In the genomic region with DNA sequence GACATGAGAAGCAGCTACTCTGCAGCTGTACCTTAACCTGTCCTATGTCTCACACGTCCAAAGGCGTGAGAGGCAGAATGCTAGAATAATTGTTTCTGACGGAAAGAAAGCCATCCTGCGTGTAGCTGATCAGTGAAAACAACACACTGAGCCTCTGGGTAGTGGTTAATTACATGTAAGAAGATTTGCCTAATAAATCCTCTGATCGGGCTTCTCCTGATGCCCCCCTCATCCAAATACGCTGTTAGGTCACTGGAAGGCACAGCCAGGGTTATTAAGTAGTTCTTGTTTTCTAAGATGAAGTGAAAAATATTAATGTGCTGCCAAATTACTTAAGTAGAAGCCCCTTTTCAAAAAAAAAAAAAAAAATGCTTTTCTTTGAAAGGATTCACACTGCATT, we compare ENCODE assay signal across 14 mouse cellular contexts.
"Had no signal": no experiment of that assay in that cellular context is flagged by ENCODE, and none has a peak within 500 bp of the region (broad histone marks: within the 10 kb centered on the region; RNA-seq: fewer than 3 reads in every experiment).

No protein-coding gene starts in this region.

- H3K9ac ChIP-seq: liver, embryonic 12.5 days; liver, embryonic 14.5 days; lung, embryonic 14.5 days; midbrain, embryonic 12.5 days; midbrain, embryonic 15.5 days; neural tube, embryonic 13.5 days; neural tube, embryonic 15.5 days had no signal

- H3K9me3 ChIP-seq: liver, embryonic 12.5 days; midbrain, embryonic 12.5 days; midbrain, embryonic 15.5 days; neural tube, embryonic 13.5 days; neural tube, embryonic 15.5 days had no signal

- ATAC-seq: liver, embryonic 12.5 days had no signal

- H3K4me3 ChIP-seq: liver, embryonic 12.5 days; midbrain, embryonic 10.5 days; midbrain, embryonic 12.5 days; neural tube, embryonic 13.5 days; neural tube, embryonic 15.5 days had no signal

- H3K4me2 ChIP-seq: liver, embryonic 12.5 days; lung, embryonic 14.5 days had no signal

- H3K27me3 ChIP-seq: midbrain, embryonic 12.5 days; midbrain, embryonic 15.5 days; neural tube, embryonic 13.5 days; neural tube, embryonic 15.5 days had no signal

- H3K27ac ChIP-seq: liver, embryonic 12.5 days; liver, embryonic 14.5 days; midbrain, embryonic 10.5 days; midbrain, embryonic 12.5 days; midbrain, embryonic 15.5 days; neural tube, embryonic 13.5 days; neural tube, embryonic 15.5 days had no signal

- H3K4me1 ChIP-seq: liver, embryonic 12.5 days; midbrain, embryonic 12.5 days; neural tube, embryonic 13.5 days; neural tube, embryonic 15.5 days had no signal

- H3K36me3 ChIP-seq: liver, embryonic 12.5 days; midbrain, embryonic 10.5 days; midbrain, embryonic 12.5 days; midbrain, embryonic 15.5 days; neural tube, embryonic 13.5 days; neural tube, embryonic 15.5 days had no signal

- DNase-seq: lung, adult 18-20 months; lung, embryonic 14.5 days; lung, postnatal 10 days; lung, postnatal 4 days; thymus, adult 18-20 months; thymus, postnatal 14 days; thymus, postnatal 36 days had no signal
